Mouse (Mus musculus) cerebellum, postnatal 25 days (tissue): ENCODE data around the gene Psd.
A peak's percentile ranks its signal among the peaks of the same experiment; 100 is the strongest.

ENCODE experiments used
- DNase-seq, 2 experiments: peaks; one replicate each; pipeline ENCODE4 v3.0.0; 2021; ENCODE audit warnings: mixed read lengths in 2 of 2

Psd gene

DNA sequence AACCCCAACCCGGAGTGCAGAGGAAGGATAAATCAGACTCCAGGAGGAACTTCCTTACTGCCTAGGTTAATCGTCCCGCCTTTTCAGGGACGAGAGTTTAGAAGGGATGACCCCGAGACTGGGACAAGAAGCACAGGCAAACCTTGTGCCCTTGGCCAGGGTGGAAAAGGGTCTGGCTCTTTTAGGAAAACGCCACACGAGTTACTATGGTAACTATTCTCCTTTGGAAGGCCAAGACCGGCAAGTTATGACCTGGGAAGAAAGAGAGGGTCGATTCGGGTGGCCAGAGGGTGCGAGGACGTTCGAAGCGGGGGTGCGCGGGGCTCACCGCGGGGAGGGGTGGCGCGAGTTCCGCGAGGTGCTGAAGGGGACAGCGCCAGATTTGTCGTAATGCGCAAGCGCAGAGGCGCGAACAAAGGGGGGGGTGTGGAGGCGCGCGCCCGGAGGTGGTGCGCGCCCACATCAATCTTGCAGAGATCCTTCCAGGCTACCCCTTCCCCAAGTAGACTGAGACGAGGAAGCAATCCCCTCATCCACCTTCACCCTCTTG lies at the start of gene Psd:
Gene Psd (minus strand): TSS at position 401 of the 550 bp plus-strand sequence.
- peak; percentile 88 to 90 for DNase-seq

DNA sequence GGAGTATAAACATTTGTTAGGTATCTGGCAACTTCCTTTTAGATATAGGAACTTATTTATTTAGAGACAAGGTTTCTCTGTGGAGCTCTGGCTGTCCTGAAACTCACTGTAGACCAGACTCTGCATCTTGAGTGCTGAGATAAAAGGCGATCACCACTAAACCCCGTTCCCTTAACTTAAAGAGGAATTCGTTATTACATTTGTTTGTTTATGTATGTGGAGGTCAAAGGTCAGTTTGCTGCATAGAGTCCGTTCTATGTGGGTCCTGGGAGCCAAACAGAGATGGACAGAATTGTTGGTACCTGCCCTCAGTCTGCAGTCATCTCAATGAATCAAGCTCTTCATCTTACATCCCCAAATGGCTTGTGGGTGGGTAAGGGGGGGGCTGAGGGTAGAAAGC lies 48.9 kb upstream of the Psd start:
- DNase-seq = no peak

DNA sequence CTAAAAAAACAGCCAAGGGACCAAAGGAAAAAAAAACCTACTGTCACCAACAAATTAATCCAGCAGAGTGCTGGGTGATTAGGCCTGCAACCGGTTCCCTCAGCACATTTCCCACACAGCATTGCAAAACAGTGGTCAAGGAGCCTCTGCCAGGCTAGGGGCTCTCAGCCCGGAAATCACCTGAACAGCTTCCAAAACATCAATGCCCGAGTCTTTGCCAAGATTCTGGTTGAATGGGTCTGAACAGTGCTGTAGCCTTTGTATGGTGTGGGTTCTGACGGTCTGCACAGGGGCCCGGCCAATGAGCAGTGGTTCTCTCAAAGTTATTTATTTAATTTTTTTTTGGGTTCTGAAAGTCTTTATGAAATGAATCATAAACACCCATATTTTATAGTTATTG lies 48.5 kb upstream of the Psd start:
- peak in 1 of 2 experiments; percentile 42 for DNase-seq

DNA sequence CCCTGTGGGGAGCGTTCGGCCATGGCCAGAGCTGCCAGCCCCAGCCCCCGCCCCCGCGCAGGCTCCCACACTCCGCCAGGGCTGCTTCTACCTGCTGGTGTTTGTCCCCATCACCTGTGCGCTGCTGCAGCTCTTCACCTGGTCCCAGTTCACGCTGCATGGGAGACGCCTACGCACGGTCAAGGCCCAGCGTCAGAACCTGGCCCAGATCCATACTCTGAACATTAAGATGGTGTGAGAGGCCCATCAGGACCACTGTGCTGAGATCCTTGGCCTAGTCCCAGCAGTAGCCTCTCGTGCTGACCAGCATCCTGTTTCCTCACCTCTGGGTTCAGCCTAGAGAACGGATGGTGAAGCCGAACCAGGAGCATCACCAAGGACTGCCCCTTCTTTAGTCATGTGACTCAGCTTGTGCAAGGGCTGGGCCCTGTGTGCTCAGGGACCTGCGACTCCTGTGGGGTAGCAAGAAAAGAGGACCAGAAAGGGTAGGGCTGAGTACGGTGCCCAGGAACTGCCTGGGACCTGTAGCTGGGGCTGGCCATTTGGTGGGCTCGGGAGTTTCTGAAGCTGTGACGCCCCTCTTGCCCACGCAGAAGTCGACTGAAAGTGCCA lies 47.6 kb upstream of the Psd start:
- peak; percentile 44 to 48 for DNase-seq

DNA sequence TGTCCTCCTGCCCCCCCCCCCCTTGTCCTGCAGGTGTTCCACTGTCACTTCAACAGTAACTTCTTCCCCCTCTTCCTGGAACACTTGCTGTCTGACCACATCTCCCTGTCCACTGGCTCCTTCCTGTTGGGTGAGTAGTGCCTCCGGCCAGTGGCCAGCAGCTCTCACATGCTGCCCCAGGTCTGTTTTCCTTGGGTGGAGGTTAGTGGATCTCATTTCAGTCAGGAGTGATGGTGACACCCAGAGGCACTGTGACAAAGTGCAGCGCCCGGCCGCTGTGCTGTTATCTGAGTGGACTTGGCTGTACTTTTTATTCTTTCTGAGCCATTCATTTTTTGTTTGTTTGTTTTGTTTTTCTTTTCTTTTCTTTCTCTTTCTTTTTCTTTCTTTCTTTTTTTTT lies 42.2 kb upstream of the Psd start:
- peak; percentile 76 to 83 for DNase-seq

DNA sequence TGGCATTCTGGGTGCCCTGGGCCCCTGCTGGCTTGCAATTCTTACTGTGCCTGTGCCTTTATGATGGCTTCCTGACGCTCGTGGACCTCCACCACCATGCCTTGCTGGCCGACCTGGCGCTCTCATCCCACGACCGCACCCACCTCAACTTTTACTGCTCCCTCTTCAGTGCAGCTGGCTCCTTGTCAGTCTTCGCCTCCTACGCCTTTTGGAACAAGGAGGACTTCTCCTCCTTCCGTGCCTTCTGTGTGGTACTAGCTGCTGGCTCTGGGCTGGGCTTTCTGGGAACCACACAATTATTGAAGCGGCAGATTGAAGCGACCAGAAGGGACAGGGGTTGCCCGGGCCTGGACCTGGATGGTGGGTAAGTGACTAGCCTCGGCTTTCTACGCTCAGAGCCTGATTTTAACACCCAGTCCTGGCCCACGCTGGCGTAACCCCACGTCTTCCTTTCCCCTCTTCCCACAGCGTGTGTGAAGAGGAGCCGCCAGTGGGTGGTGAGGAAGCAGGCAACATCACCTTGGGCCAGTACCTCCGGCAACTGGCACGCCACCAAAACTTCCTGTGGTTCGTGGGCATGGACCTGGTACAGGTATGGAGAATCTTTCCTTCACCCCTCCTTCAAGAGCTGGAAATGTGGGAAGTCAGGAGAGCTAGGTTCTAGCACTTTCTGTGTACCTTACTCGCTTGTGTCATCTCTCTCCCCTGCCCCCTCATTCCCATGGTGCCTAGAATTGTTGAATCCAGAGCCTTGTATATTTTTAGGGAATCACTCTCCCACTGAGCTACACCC lies 41.0 kb upstream of the Psd start:
- DNase-seq = no peak

DNA sequence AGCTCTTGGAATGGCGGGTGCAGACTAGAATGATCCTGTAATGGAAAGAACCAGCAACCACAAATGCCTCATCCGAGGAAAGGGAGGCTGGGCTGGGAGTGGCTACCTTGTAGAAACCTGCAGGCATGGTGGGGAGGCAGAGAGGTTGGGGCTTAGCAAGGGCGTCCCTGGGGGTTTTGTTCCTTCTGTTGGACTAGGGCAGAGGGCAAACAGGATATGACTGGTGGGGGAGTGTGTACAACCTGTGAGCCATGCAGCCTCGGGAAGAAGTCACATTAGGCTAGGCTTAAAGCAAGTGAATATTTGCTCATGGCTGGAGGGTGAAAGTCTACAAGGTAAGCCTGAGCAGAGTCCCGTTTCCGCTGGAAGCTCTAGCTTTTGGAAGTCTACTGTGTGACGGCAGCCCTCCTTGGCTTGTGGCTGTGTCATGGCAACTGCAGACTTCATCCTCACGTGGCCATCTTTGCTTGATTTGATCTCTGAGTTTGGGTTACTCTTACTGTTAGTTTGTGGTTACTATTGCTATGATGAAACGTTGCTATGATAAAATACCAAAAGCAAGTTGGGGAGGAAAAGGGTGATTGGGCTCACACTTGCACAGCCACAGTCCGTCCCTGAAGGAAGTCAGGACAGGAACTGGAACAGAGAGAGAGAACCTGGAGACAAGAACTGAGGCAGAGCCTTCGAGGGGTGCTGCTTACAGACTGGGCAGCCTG lies 36.5 kb upstream of the Psd start:
- no peak for DNase-seq

DNA sequence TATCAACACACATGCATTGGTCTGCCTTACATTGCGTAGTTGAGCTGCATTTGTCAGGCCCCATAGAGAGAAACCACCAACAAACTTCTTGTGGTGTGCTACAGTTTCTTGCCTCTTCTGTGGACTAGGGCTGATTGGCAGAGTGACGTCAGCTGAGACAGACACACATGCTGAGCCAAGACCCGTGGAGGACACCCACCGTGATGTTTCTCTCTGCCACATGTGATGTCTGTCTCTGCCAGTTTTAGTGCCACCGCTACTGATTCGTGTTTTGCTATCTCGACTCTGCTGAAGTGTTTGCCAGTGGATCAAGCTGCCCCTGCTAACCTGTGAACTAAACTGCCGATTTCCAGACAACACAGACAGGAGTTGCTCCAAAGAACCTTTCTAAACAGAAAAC lies 35.1 kb upstream of the Psd start:
- DNase-seq = no peak

DNA sequence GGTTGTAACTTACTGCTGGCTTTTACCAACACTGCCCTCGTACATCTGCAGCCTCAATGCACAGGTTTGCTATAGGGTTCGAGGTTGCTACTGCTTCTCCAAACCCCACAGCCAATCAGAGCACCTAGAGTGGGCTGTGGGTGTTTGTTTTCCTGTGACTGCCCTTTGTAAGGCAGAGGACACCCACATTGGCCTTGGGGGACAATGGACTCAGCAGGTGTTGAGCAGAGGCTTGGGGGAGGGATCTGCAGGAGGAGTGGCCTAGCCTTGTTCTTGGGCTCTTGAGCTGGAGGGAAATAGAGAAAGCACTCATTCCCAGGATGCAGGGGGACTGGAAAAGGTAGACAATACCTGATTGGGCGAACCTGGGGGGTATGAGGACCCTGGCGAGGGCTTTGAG lies 31.4 kb upstream of the Psd start:
- DNase-seq = no peak

DNA sequence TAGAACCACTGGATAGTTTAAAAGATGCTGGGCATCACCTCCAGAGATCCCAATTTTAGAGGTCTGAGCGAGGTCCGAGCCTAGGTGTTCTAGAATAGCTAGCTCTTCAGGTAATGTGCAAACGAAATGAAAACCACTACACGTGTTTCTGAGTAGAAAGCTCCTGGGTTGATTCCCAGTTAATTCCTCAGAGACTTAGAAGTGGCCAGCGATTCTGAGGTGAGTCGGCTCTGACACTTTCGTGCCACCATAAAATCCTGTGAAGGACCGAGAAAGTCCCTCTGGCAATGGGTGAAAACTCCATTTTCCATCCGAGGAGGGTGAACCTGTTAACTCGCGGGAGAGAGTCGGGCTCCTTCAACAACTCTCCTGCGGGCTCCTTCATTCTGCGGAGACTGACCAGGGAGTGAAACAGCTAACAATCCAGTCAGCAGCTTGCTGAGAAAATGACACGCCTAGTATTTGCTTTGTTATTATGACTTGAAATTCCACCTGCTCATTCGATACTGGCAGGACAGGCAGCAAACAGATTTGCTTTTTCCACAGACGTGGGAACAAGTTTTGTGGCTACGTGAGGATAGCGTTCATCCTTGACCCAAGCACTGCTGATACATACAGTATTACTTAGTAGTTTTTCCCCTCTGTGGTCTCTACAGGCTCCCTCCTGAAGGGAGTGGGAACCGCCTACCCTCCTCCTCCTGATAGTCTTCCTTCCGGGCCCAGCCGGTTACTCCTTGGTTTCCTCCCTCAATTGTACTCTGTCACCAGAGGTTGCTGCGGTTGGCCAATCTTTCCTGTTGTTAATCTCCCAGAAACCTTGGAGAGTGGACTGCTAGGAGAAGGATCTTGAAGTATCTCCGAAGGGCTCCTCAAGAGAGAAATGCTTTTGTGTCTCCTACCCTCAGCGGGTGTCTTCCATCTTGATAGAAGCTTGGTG lies 30.7 kb upstream of the Psd start:
- DNase-seq = no peak

DNA sequence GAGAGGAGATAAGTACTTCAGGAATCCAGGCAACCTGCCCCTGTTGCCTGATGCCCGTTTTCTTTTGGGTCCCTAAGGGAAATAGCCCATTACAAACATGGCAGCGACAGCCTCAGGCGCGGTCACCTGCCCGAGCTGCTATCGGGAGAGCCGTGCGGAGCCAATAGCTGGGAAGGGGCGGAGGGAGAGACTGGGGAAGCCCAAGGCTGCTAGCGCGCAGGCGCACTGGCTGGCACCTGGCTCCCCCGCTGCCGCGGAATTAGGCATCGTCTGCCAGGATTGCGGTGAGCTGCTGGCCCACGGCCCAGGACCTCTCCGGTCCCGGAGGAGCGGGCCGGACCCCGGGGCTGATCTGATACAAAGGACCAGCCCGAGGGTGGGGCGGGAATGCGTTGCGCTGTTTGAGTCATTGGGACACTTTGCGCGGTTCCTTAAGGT lies 29.8 kb upstream of the Psd start:
- DNase-seq = peak; percentile 95 to 97

DNA sequence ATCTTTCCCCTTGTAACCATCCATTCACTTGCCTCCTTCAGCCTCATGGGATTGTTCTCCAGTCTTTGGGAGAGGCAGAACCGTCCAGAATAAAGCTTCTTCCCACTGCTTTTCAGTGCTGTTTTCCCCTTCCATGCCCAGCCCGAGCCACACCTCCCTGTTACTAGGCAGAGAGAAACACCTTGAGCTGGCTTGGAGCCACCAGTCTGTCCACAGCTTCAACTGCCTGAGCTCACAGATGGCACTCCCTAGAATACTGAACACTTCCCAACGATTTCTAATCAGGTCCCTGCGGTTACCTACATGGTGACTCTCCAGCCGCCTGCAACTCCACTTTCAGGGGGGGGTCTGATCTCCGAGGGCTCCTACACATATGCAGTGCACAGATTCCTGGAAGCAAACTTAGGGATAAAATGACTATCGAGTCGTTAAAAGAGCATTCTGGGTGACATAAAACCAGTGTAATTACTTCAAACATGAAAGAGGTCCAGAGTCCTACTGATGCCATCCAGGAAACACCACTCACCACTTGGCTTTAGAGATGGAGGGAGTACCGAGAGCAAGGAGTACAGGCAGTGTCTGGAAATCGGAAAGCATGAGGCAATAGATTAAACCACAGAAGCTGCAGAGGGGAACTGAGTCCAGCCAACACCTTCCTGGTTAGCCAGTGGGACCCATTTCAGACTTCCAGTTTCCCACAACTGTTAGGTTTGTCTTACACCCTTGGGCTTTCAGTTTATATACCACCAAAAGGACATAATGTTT lies 23.4 kb upstream of the Psd start, which contains the start of gene 2310034G01Rik:
Gene 2310034G01Rik (minus strand): TSS at position 135 of the 765 bp plus-strand sequence.
- DNase-seq = peak; percentile 49 to 74

DNA sequence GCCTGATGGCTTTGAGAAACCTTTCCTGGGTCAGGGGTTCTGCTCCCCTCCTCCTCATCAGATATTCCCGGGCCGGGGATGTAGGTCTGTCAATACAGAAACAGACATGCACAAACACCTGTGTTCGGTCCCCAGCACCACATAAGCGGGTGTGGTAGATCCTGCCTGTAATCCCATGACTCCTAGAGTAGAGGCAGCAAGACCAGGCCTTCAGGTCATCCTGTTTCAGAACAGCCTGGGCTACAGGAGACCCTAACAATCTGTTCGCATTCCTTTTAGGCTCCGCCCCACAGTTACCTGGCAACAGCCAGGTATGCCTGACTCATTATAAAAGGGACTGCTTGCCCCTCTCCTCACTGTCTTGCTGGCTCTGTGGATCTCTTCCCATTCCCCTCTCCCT lies 22.6 kb upstream of the Psd start:
- no peak for DNase-seq

DNA sequence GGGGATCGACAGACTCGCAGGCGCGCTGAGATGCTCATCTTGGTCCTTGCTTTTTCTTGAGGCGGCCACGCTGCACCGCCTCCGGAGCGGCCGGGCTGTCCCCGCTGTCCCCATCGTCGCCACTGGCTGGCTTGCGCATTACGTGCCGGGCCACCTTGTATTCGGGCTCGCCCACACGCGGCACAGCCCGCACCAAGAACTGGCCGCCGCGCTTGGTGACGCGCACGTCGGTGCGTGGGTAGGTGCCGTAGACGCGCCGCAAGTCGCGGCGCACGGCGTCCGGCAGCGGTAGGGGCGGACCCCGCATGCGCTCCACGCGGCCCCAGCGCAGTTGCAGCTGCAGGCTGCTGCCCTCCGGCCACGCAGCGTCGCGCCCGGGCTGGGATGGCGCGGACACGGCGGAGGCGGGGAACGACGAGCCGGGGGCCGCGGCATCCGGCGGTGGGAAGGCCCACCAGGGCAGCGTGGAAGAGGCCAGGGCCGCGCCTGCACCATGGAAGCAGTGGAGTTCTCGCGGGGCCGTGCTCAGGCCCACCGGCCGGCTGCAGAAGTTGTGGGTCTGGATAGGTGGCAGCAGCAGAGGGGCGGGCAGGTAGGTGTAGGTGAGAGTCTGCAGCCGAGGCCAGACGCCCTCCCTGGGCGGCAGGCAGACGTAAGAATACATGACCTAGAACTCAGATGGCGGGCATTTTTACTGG lies 22.0 kb upstream of the Psd start:
- DNase-seq = peak; percentile 92 to 95

DNA sequence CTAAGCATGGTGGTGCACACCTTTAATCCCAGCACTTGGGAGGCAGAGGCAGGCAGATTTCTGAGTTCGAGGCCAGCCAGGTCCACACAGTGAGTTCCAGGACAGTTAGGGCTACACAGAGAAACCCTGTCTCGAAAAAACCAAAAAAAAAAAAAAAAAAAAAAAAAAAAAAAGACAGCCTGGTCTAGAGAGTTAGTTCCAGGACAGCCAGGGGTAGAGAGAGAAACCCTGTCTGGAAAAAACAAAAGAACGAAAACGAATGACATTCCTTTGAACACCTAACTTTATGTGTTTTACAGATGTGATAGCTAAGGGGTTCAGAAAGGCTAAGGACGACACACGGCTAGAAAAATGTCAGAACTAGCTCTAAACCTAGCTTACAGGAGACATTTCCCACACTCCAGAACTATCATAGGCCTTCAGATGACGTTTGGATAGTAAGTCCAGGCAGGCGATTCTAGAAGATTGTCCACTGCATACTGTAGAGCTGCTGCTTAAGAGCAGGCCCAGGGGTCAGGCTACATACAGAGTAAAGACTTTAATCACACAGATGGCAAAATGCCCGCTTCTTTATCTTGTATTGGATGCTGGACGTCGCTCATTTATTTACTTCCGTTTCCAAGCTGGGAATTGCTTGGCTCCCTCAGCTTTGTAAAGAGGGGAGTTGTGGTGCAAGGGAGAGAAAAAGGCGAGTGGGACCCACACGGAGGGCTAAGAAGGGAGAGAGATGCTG lies 21.1 kb upstream of the Psd start:
- DNase-seq = peak in 1 of 2 experiments; percentile 41

DNA sequence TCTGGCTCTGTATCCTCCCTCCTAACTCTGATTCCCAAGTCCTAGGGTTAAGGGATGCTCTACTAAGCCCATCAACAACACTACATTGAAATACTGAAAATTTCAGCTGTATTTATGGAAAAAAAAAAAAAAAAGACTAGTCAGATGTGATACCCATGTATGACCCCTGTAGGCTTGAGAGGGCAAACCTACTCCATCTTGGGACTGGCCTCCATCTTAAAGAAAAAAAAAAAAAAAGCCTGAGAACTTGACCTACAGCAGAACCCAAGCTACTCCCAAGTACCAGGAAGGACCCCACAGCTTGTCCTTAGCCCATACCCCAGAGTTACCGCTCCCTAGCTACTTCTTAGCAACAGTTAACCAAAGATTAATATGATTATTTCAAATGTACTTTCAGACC lies 20.2 kb upstream of the Psd start:
- no peak for DNase-seq

DNA sequence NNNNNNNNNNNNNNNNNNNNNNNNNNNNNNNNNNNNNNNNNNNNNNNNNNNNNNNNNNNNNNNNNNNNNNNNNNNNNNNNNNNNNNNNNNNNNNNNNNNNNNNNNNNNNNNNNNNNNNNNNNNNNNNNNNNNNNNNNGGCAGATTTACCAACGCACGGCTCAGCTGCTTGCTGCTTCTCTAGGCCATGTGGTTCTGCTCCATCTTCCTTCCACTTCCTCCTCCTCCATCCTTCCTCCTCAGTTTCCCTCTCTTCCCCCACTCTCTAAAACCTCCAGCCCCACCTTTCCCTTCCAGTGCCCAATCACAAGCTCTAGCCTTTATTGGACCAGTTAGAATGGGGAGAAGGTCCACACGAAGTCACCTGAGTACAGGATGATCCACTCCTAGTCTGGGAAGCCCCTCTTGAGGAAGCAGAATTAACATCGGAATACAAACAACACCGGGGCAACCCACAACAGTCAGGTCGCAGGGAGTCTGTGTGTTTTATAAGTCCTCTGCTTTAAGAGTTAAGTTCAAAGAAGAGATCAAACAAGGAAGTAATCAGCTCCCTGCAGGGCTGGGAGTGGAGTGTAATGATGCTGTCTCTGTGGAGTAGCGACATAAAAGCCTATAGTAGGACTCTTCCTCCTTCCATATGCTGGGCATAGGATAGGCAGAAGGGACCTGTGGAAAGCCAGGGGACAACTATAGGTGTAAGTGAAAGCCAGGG lies 17.9 kb upstream of the Psd start:
- DNase-seq = no peak

DNA sequence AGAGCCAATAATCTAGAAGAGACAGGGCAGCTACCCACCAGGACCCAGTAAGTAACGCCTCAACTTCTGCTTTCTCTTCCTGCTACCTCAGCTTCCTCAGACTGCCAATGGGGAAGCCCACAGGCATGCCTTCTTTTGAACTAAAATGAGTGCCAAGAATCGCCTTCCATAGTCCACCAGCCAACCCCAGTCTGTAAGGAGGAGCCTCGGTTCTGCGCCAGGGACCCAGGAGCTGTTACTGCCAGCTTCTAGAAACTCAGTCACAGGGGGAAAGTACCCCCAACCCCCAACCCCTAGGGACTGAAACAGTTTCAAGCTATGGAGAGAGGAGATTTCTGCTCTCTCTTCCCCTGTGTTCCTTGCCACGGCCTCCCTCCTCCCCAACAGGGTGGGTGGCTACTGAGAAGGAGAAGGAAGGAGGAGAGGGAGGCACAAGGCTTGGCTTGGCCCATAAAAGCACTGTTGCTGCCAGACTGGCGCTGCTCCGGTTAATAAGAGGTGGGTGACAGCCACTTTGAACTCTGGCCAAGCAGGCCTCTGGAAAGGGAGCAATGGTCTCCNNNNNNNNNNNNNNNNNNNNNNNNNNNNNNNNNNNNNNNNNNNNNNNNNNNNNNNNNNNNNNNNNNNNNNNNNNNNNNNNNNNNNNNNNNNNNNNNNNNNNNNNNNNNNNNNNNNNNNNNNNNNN lies 12.5 kb upstream of the Psd start:
- peak; percentile 49 to 53 for DNase-seq

DNA sequence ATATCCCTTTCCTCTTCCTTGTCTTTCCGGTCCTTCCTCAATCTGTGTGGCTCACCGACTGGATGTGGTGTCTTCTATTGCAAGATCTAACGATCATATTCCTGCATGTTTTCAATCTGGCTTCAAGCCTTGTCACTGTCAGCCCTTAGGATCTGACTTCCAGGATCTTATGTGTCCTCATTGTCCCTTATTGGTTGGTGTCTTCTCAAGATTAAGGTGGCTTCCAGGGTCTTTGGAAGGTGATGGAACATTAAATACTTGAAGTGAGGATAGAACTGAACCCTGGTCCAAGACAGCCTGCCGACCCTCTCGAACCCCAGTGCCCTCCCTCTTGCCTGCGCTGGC lies 12.0 kb upstream of the Psd start:
- DNase-seq = no peak
